Mouse (Mus musculus) hematopoietic multipotent progenitor cell, adult 10-12 weeks (in vitro differentiated cells): ENCODE results near the gene Ccdc84. TPM values are rescaled to one million over a fixed set of nuclear protein-coding genes. Genes with fewer than 3 reads are reported as not detected.

ENCODE experiments used
- polyA plus RNA-seq: library from polyadenylated mRNA; stranded (reverse); fragments of >175 nt; gene quantifications from 2 replicates; pipeline ENCODE4 v1.2.3, GENCODE M21; 2012; ENCODE audit warnings: low replicate concordance

Gene Ccdc84
- 18.4 and 42.8 TPM in 2 replicates for polyA plus RNA-seq

DNA sequence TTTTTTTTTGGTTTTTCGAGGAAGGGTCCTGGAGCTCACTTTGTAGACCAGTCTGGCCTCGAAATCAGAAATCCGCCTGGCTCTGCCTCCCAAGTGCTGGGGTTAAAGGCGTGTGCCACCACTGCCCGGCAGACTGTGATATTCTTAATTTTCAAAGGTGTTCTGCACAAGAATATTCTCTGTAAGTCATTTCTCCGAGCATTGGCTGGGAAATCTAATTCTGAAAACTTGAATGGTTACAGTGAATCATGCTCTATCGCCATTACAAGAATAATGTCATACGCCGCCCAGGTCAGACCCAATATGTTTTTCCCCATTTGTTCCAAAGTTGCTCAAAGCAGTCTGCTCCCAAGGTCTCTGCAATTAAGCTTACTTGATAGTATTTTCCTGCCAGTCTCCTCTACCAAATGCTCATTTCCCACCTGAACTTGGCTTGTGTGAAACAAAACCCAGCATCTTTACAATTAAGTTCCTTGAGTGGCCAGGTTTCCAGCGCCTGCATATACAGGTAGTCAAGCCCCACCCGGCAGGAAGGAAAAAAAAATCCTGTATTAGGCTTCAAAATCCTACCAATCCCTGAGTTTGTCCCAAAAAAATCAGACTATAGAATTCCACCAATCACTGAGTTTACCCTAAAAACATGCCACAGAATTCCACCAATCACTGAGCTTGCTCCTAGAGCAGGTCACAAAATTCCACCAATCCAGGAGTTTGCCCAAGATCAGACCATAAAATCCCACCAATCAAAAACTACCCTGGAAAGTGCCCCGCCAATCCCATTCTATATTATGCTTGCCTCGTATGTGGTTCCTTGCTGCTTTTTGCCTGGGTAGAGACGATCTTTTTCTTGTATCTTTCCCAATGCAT is at the start of gene Ccdc84:
Gene Ccdc84 (minus strand): TSS at position 51 of the 867 bp plus-strand sequence.

DNA sequence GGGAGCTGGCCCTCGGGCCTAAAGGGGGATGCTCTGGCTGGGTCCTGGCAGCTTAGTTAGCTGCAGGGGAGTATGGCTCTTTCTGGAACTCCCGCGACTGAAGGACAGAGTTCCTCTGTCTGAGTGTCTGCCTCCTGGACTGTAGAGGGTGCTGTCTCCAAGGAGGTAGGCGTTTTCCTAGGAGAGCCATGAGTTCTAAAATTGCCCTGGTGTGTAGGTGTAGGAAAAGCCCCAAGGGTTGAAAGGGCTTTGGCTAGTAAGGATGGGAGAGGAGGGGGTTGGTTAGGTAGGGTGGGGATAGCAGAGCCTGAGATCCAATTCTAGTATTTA is 36.5 kb upstream of the Ccdc84 start, which contains the start of gene Upk2:
Gene Upk2 (minus strand): TSS at position 86 of the 330 bp plus-strand sequence.

GRCm38 (mm10) chr9:44440961-44441360 is 22.6 kb upstream of the Ccdc84 start, which contains the start of gene Foxr1:
Gene Foxr1, minus strand, starts transcription at chr9:44441136.

DNA sequence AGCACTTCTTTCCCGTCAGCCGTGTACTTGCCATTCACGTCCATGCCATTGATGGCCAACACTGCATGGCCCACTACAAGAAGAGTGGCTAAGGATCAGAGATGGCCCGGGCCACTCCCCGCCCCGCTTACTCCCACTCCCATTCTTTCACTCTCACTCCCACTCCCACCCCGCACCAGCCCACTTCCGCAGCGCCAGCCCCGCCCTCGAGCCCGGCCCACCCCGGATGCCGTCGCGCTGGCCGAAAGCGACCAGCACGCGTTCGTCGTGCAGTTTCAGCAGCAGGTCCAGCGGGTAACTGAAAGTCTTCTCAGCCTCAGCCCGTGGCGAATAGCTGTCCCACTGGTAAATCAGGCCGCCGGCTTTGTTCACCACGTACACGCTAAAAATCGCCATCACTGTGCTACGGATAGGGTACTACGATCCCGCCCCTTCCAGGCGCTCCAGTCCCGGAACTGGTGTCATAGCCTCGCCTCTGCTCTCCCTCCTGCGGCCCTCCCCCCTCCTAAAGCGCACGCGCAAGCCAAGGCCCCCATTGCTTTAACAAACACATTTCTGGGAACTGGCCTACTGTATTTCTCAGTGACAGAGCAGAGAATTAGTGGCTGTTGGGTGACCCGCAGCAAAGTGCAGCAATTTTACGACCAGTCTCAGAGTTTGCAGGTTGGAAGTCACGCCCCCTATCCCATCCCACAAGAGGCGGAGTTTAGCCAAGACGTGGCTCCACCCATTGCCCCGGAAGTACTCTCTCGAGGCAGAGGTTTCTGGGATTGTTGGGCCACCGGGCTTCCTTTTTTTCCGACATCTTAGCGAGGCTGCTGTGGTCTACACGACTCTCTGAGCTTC is 11.2 kb downstream of the Ccdc84 start, which contains the start of the genes Rps25 and Trappc4:
Gene Rps25 (plus strand): TSS at position 234 of the 846 bp plus-strand sequence.
Gene Trappc4 (minus strand): TSS at position 695 of the 846 bp plus-strand sequence.

GRCm38 (mm10) chr9:44396684-44397411 is 21.5 kb downstream of the Ccdc84 start, which contains the start of gene Slc37a4:
Gene Slc37a4, plus strand, starts transcription at chr9:44396852.

DNA sequence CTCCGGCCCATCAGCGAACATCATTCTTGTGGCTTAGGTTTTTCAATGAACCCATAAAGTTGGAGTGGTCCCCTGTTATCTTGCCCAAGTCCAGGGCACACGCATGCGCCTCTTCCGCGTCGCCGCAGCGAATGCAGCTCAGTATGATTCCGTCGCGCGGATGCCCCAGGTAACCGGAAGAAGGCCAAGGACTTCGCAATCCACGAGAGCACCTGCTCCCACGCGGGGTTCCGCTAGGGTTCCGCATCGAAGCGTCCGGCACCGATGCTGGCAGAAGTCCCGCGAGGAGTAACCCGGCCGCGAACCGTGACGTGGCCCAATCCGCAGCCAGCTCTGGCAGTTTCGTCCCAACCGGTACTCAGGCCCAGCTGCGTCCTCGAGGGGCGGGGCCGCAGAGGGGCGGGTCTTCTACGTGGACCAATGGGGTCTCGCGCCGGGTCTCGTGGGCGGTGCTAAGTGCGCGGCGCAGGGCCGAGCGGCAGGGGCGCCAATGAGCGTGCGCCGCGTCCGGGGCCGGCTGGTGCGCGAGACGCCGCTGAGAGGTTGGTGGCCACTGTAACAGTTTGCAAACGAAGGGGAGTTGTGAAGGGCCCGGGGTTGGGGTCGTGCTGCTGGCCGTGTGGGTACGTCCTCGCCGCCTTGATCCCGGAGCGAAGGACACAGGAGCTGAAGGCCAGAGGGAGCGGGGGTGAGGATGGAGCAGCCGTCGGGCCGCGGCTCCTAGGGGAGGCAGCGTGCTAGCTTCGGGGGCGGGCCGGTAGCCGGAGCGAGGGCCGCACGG is 39.1 kb downstream of the Ccdc84 start, which contains the start of gene Hyou1:
Gene Hyou1 (plus strand): TSS at position 437 of the 781 bp plus-strand sequence.

GRCm38 (mm10) chr9:44361190-44361917 is 57.0 kb downstream of the Ccdc84 start, which contains the start of gene Vps11:
Gene Vps11, minus strand, starts transcription at chr9:44361670.

Other genes starting within 250 kb of the Ccdc84 start
- 24.4 and 63.9 TPM in 2 replicates for gene Cbl, start 184.5 kb downstream of the Ccdc84 start, polyA plus RNA-seq
- gene Ccdc153, start 177.9 kb downstream of the Ccdc84 start, polyA plus RNA-seq, result not detected in 2 replicates
- gene Pdzd3, start 167.1 kb downstream of the Ccdc84 start, polyA plus RNA-seq, result 0.12 TPM in 1 of 2 replicates, not detected in the other
- 9.7 and 13.4 TPM in 2 replicates for gene Nlrx1, start 150.0 kb downstream of the Ccdc84 start, polyA plus RNA-seq
- gene Abcg4, start 130.0 kb downstream of the Ccdc84 start, polyA plus RNA-seq, result 0.55 and 16.6 TPM in 2 replicates
- gene Hinfp, start 112.9 kb downstream of the Ccdc84 start, polyA plus RNA-seq, result 6.5 and 11.9 TPM in 2 replicates
- 71.2 and 157 TPM in 2 replicates for gene C2cd2l, start 98.3 kb downstream of the Ccdc84 start, polyA plus RNA-seq
- 6.6 and 8.5 TPM in 2 replicates for gene Dpagt1, start 92.5 kb downstream of the Ccdc84 start, polyA plus RNA-seq
- 328 and 392 TPM in 2 replicates for gene H2afx, start 83.9 kb downstream of the Ccdc84 start, polyA plus RNA-seq
- gene Hmbs, start 74.3 kb downstream of the Ccdc84 start, polyA plus RNA-seq, result 18.2 and 149 TPM in 2 replicates
- gene Vps11, start 56.9 kb downstream of the Ccdc84 start, polyA plus RNA-seq, result 16.2 and 21.1 TPM in 2 replicates
- 28.2 and 32.0 TPM in 2 replicates for gene Hyou1, start 39.1 kb downstream of the Ccdc84 start, polyA plus RNA-seq
- gene Slc37a4, start 21.7 kb downstream of the Ccdc84 start, polyA plus RNA-seq, result 8.0 and 12.1 TPM in 2 replicates
- 96.1 and 158 TPM in 2 replicates for gene Rps25, start 11.4 kb downstream of the Ccdc84 start, polyA plus RNA-seq
- gene Trappc4, start 11.0 kb downstream of the Ccdc84 start, polyA plus RNA-seq, result 8.7 and 13.4 TPM in 2 replicates
- 0.65 and 3.6 TPM in 2 replicates for gene Foxr1, start 22.6 kb upstream of the Ccdc84 start, polyA plus RNA-seq
- not detected in 2 replicates for gene Upk2, start 36.4 kb upstream of the Ccdc84 start, polyA plus RNA-seq
- 168 and 344 TPM in 2 replicates for gene Bcl9l, start 64.3 kb upstream of the Ccdc84 start, polyA plus RNA-seq
- 27.2 and 68.3 TPM in 2 replicates for gene Cxcr5, start 143.3 kb upstream of the Ccdc84 start, polyA plus RNA-seq
- 68.7 and 147 TPM in 2 replicates for gene Ddx6, start 186.3 kb upstream of the Ccdc84 start, polyA plus RNA-seq